Mouse (Mus musculus): ENCODE measurements around the gene Arvcf.

The Arvcf gene

DNA sequence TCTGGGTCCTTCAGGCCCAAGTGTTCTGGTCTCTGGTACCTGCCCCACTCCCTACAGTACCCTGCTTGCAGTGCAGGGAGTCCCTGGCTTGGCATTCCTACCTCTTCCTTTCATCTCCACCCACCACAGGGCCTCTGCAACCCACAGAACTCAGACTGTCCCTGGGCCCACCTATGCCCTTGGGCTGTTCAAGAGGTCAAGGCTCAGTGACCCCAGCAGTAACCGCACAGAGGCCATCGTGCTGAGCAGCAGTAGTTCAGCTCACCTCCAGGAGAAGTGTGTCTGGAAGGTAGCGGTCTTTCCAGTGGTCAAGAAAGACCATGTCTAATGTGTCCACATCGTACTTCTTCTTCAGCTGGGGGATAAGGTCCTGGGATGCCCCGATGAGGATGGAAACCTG is 62.4 kb downstream of the Arvcf start:
- no peak for DNase-seq (ENCODE audit: low spot score in 2 of 2)

DNA sequence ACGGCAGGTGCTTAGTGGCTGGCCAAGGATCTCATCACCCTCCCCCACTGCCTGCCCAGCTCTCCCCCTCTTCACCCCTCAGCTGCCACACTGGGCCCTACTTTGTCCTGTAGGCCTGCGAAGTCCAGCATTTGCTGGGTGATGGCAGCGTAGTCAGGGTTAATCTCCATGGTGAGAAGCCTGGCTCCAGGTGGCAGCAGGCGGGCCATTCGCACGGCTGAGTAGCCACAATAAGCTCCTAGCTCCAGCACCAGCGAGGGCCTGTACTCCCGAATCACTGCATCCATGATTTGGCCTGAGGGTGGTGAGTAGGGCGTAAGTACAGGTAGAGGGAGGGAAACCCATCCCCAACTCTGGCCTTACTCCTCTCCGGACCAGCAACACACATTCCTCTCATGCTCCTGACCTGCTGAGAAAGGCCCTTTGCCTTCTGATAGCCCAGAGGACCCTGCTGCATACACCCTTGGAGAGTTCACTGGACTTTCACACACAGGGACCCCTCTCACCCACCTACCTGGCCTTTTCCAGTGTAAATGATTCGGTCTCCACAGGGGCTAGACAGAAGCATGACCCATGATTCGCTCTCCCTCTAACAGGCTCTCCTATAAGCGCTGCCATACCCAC is 63.2 kb downstream of the Arvcf start:
- no peak for DNase-seq (ENCODE audit: low spot score in 2 of 2)

DNA sequence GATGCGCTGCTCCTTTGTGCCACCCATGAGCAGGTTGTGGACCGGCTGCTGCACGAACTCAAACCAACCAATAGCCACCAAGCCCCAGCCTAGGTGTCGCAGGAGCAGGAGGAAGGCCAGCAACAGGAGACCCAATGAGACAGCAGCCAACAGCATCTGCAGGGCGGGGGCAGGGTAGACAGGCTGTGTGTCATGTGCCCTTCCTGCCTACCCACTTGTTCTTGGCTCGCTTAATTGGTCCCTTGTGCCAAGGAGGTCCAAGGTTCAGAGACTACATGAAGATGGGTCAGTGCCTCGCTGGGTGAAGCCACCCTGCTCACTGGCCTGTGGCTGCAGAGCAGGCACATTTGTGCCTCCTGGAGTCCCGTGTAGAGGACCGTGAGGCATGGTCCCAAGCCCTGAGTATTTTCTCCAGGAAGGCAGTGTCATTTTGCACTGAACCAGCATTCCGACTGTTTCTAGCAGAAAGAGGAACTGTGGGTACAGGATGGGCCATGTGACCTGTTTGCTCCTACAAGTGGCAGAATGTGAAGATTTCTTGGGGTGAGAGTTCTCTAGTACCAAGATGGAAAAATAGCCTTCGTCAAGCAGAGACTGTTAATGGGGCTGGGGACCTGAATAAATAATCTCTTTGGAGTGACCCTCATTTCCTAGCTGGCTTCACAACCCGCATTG is 64.0 kb downstream of the Arvcf start:
- peak in 1 of 2 experiments; percentile 57 for DNase-seq (ENCODE audit: low spot score in 2 of 2)

DNA sequence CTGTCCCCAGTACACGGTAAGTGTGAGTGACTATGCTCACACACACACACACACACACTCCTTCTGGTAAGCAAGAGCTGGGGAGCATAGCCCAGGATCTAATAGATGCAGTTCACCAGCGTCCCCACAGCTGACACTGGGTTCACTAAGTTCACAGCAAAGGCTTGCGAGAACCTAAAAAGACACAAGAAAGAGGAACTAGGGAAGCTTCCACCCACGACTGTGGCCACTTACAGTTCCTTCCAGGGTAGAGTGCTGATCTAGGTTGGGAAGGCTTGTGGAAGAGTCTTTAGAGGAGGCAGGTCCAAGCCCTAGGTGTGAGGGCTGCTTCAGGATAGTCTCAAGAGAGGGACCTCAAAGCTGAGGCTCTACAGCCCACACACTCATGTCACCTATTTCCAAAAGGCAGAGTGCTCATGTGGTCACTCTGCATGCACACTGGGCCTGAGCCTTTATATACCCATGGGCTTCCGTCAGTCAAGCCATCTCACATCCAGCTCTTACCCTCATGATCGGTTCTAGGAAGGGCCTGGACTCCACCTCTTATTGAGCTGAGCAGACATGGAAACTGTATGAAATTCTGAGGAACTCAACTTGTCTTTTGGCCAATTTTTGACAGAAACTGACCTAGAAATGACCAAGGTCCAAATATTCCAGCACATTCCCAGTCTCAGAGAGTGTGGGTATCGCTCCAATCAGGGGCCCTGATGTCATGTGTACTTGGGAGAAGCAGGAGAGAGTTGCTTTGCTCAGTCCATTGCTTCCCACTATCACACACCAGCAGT is 65.2 kb downstream of the Arvcf start:
- DNase-seq (ENCODE audit: low spot score in 2 of 2), result no peak

DNA sequence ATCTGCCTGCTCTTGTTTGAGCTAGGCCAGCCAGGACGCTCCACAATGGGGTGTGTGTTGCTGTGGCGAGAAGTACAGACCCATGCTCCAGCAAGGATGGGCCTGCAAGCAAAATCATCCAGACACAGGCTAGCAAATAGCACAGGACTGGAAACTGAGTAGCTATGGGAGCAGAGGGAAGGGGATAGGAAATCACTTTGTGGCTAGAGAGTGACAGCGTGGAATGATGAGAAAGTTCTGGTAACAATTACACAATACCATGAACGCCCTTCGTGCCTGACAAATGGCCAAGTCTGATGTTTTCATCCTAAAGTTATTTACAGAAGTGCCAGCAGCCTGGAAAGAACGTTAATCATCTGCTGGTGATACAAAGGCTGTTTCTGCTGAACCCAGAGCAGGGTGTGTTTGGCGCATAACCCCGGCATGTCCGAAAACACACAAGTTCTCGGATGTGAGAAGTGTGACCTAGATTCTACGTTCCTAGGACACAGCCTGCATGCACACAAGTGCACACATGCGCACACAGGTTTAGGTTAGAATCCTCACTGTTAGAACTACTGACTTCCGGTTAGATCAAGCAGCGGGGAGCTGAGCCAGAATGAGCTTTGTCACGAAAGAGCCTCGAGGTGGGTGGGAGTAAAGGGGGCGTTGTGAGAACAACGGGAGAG is 68.2 kb downstream of the Arvcf start:
- peak; percentile 62 to 68 for DNase-seq (ENCODE audit: low spot score in 2 of 2)

DNA sequence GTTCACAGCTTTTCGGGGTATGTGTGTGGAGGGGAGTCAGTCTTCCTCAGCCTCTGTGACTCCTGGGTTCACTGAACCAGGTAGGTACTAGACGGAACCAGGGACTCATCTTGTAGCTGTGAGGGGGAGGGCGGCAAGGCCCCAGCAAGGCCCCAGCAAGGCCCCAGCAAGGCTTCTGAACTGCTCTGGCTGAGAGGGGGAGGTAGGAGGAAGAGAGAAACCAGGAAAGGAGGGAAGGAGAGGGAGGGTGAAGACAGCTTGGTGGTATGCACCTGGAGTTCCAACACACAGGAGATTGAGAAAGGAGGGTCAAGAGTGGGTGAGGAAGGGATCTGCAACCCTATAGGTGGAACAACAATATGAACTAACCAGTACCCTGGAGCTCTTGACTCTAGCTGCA is 68.9 kb downstream of the Arvcf start:
- no peak for DNase-seq (ENCODE audit: low spot score in 2 of 2)

DNA sequence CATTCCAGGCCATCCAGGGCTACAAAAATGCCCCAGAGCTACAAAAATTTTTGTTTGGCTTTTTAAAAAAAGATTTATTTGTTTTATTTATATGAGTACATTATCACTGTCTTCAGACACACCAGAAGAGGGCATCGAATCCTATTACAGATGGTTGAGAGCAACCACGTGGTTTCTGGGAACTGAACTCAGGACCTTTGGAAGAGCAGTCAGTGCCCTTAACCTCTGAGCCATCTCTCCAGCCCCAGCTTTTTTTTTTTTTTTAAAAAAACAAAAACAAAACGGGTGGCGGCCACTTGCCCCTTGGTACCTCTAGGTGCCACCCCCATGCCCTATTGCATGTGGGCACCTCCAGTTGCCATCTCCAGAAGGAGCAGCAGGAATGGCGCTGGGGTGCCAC is 69.5 kb downstream of the Arvcf start:
- no peak for DNase-seq (ENCODE audit: low spot score in 2 of 2)

DNA sequence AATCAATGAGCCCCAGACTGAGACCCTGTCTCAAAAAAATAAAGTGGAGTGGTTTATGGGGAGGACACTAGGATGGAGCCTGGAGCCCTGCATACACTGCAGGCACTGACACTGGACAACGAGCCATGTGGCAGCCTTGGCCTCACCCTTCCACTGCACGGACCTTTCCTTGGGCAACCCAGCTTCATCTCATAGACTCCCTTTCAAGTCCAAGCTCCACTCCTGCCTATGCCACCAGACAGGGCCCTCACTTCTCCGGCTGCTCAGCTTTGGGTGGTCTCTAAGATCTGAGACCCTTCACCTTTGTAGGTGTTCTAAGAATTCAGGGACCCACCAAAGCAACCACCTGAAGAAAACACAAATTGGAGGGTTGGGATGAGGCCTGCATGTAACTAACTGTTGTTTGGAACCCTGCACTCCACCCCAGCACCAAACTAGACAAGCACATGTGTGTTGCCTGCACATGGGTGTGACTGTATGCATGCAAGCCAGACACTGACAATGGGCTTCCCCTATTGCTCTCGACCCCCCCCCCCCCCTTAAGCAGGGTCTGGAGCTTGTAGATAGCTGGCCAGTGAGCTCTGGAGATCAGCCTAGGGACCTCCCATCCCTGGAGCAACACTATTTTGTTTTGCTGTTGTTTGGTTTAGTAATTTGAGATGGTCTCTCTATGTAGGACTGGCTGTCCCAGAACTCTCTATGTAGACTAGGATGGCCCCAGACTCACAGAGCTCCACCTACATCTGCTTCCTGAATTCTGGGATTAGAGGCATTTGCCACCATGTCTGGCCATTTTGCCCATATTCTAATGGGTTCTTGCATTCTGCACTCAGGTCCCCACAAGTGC is 71.0 kb downstream of the Arvcf start:
- DNase-seq (ENCODE audit: low spot score in 2 of 2), result no peak

DNA sequence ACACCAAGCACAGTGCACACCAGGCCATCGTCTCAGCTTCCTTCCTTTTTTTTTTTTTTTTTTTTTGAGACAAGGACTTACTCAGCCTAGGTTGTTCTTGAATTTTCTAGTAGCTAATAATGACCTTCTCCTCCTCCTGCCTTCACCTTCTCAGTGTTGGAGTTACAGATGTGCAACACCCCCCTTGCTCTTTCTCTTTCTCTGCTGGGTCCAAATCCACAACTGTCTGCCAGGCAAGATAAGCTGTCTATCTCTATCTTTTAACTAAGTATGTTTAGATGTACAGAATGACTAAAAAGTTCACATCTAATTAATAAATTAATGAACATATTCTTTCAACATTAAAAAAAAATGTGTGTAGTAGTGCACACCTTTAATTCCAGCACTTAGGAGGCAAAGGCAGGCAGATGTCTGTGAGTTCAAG is 71.6 kb downstream of the Arvcf start:
- no peak for DNase-seq (ENCODE audit: low spot score in 2 of 2)

DNA sequence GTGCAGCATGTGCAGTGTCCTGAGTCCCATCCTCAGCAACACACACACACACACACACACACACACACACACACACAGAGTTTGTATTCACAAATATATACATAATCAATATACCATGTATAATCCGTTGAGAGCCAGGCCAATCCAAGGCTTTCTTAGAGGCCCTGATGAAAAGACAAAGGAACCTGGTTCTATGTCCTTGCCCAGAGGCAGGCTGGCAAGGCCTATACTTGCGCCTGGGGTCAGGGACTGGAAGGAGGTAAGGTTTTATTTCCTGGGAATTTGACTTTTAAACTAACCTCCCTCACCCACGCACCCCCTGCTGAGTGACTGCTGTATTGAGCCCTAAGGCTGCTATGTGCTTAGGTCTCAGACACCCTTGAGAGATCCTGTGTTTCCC is 72.6 kb downstream of the Arvcf start:
- no peak for DNase-seq (ENCODE audit: low spot score in 2 of 2)

DNA sequence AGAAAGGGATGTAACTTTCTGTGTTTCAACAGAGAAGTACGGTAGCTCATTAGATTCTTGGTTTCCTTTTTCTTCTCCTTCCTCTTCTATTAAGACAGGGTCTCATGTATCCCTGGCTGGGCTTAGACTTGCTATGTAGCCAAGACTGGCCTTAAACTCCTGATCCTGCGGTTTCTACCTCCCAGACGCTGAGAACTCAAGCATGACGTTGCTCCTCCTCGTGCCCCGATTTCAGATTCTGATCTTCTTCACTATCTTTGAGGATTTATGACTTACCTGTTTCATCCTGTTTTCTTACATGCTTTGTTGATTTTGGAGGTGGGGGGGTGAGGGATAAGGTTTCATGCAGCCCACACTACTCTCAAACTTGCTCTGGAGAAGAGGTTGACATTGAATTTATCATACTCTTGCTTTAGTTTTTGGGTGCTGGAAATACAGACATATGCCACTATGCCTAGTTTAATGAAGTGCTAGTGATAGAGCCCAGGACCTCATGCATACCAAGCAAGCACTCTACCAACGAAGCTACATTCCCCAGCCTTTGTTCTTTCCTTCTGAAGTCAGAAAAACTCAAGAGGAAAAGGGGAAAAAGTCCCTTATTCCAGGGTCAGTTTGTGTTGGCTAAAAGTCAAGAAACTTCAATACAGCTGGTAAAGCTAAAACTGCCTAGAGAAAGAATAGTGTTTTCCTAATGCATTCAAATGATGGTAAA is 75.4 kb downstream of the Arvcf start:
- DNase-seq (ENCODE audit: low spot score in 2 of 2), result no peak

DNA sequence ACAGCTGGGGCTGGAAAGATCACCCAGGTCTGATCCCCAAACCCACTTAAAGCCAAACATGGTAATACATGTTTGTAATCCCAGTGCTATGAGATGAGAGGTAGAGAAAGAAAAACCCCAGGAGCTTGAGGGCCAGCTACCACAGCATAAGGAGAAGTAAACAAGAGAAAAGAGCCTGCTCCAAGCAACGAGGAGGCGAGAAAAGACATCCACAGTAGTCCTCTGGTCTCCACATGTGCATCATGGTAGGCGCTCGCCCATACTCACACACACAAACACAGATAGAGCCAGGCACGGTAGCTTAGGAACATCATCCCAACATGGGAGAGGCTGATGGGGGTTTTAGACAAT is 75.9 kb downstream of the Arvcf start:
- no peak for DNase-seq (ENCODE audit: low spot score in 2 of 2)

DNA sequence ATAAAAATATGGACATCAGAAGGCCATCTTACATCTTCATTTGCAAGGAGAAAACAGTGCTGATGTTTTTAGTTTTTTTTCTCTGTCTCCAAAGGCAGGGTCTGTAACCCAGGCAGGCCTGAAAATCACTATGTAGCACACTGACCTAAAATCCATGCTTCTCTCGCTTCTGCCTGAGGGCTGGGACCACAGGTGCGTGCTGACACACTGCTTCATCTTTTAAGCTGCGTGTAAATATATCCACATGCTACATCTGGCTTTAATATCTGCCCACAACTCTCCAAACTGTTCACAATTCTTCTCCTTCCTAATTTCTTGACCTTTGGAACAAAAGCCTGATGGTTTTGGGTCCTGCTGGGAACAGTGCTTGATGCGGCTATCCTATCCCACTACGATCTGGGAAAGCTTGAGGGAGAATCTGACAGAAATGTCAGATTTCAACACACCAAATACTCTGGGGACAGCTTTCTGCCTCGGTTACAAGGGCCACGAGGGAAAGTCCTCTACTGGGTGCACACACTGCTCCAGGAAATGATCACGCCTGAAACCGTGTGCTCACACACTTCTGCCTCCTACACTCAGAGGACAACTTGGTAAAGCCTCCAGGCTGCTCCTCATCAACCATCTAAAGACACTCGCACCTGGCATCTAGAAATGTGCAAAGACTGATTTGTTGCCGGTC is 76.5 kb downstream of the Arvcf start:
- no peak for DNase-seq (ENCODE audit: low spot score in 2 of 2)

DNA sequence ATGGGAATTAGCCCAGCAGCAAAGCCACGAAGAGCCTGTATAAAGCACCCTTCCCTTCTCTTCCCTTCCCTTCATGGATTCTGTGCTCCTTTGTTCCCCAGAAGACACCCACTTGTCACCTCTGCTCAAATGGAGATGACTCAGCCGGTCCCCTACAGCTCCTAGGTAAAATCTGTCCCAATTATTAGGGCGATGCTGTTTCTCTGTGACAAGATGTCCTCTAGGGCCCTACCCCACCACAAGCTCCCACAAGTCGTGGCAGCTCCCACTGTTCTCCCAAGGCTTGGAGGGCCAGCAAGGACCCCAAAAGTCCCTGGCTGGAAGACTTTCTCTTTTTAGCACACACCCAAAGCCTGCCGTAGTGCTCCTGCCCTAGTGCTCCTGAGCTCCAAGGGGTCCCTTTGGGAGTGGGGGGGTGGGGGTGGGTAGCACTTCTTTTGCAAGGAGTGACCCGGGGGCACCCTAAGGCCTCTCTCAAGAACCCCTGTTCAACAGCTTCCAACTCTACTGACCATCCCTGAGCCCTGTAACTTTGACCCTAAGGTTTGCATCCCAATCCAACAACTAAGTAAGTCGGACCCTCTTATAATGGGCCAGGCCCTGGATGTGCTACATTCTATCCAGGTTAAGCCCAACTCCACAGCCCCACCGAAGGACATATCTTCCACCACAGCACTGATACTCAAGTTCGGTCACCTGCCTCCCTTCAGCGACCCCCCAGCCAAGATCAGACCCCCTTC is 77.7 kb downstream of the Arvcf start:
- DNase-seq (ENCODE audit: low spot score in 2 of 2), result no peak

DNA sequence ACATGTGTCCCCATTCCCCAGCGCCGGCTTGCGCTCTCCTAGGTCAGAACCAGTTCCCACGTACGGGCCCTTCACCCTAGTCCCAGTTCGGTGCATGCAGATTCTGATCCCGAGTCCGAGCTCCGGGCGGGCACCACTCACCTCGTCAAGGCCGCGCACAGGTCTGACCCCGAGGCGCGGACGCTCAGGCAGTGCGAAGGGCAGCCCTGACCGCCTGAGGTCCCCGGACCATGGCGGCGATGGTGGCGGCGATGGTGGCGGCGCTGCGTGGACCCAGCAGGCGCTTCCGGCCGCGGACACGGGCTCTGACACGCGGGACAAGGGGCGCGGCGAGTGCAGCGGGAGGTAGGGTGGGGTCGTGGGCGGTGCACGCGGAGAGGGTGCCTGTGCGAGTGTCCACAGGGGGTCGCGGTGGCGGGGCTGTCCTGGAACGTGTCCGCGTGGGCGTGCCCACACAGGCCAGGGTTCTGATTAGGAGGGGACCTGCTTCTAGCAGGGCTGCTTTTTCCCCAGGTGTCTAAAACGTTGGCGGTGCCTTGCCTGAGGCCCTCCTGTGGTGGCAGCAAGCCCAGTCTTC is 78.3 kb downstream of the Arvcf start, which contains the start of gene Txnrd2:
Txnrd2 (plus strand) TSS at position 170 of the 577 bp plus-strand sequence.
- DNase-seq (ENCODE audit: low spot score in 2 of 2), result peak; percentile 81 to 87

DNA sequence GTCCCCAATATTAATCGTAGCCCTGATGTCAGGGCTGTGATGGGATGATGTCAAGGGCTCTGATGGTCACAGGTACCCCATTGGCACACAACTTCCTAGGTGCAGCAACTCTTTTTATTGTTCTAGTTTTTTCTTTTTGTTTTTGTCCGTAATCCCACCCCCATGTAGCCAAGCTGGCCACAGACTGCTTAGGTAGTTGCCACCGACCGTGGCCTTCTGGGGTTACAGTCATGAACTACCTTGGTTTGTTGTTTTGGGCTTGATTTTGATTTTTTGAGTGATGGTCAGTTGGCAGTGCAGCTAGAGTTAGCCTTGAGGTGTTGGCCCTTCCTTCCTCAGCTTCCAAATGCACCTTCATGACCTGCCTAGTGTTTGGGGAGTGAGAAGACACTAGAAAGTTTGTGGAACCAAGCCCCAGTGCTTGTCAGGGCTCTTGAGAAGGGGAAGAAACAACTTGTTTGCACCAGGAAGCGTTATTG is 78.9 kb downstream of the Arvcf start, which contains the start of gene Comt:
Comt (minus strand) TSS at position 51 of the 479 bp plus-strand sequence.
- DNase-seq (ENCODE audit: low spot score in 2 of 2), result no peak

DNA sequence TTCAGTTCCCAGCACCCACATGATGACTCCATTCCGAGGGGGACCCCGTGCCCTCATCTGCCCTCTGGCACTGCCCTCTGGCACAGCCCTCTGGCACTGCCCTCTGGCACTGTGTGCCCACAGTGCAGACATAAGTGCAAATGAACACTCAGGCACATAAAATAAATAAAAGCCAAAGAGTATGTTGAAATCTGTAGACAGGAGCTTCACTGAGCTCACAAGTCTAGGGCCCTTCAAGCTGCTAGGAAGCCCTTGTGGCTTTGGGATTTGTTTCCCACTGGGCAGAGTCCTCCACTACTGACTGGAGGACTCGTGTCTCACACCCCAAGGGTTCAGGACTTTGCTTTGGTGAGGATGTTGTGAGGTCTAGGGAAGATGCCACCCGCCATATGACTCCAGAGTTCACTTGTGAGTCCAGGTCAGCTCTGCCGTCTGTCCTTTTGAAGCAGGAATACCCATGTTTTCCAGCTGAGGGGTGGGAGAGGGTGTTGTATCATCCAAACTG is 80.1 kb downstream of the Arvcf start:
- no peak for DNase-seq (ENCODE audit: low spot score in 2 of 2)

DNA sequence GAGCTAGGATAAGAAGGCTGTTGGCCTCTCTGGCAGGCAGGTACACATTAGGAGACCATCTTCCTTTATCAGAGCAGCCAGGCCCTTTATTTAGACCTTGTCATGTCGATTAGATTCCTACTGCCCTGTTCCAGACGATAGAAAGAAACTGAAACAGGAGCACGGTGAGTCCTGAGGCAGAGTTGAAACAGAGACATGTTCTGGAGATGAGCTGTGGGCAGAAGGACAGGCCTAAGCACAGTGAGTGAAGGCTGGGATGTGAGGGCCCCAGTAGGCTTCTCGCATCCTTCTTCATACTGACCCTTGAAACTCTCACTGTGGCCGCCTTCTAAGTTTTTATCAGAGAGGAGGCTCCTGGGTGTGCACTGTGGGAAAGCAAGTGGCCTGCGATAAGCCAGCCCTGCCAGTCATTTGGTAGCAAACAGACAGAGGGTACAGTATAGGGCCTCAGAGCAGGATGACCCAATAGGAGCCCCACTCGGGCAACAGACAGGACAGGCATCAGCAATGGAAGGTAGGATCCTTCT is 80.6 kb downstream of the Arvcf start:
- DNase-seq (ENCODE audit: low spot score in 2 of 2), result no peak

All from urinary bladder, postnatal 36 days (tissue).